Comparison of ENCODE assay signal across 28 mouse cellular contexts in genomic region chr11:69077316-69077715, GRCm38 (mm10). TPM values are rescaled to one million over a fixed set of nuclear protein-coding genes. Genes with fewer than 3 reads are reported as not detected.
"Had no signal": no experiment of that assay in that cellular context is flagged by ENCODE, and none has a peak within 500 bp of the region (broad histone marks: within the 10 kb centered on the region; RNA-seq: fewer than 3 reads in every experiment).

No protein-coding gene starts in this region.

- H3K36me3 ChIP-seq: heart, embryonic 13.5 days; hindbrain, embryonic 10.5 days; hindbrain, embryonic 12.5 days; kidney, embryonic 15.5 days; limb, embryonic 13.5 days; limb, embryonic 15.5 days; liver, embryonic 12.5 days had no signal

- H3K27ac ChIP-seq: gastrocnemius, adult 2 months; heart, adult 2 months; heart, embryonic 13.5 days; hindbrain, embryonic 10.5 days; hindbrain, embryonic 12.5 days; hindbrain, embryonic 14.5 days; kidney, embryonic 15.5 days; kidney, postnatal 0 days; limb, embryonic 13.5 days; limb, embryonic 15.5 days; liver, embryonic 12.5 days; liver, embryonic 14.5 days had no signal

- DNase-seq: gastrocnemius, adult 2 months; gastrocnemius, postnatal 10 days; gastrocnemius, postnatal 25 days; heart, adult 2 months; heart, postnatal 4 days; kidney, adult 11 months; kidney, adult 2 months; kidney, adult 9 months; kidney, postnatal 14 days; kidney, postnatal 36 days; layer of hippocampus, adult 9-11 months; layer of hippocampus, postnatal 36 days; left cerebral cortex, postnatal 4 days had no signal

- ATAC-seq: hindbrain, embryonic 16.5 days; inflammation-experienced regulatory T-cells, adult 6 months; intestine, embryonic 16.5 days; liver, embryonic 12.5 days had no signal

- H3K9me3 ChIP-seq: heart, embryonic 13.5 days; hindbrain, embryonic 10.5 days; hindbrain, embryonic 12.5 days; kidney, embryonic 15.5 days; limb, embryonic 13.5 days; limb, embryonic 15.5 days; liver, embryonic 12.5 days had no signal

- H3K4me3 ChIP-seq: gastrocnemius, adult 2 months; heart, adult 2 months; heart, embryonic 13.5 days; hindbrain, embryonic 10.5 days; hindbrain, embryonic 12.5 days; kidney, embryonic 15.5 days; limb, embryonic 13.5 days; limb, embryonic 15.5 days; liver, embryonic 12.5 days had no signal

- H3K4me2 ChIP-seq: heart, embryonic 11.5 days; heart, embryonic 13.5 days; hindbrain, embryonic 12.5 days; hindbrain, embryonic 14.5 days; kidney, embryonic 15.5 days; limb, embryonic 13.5 days; limb, embryonic 15.5 days; liver, embryonic 12.5 days had no signal

- H3K27me3 ChIP-seq: heart, embryonic 13.5 days; hindbrain, embryonic 12.5 days; kidney, embryonic 15.5 days; limb, embryonic 13.5 days; limb, embryonic 15.5 days; liver, embryonic 12.5 days had no signal

- H3K9ac ChIP-seq: hindbrain, embryonic 12.5 days; hindbrain, embryonic 14.5 days; kidney, embryonic 15.5 days; limb, embryonic 13.5 days; limb, embryonic 15.5 days; liver, embryonic 12.5 days; liver, embryonic 14.5 days had no signal

RNA-seq across cellular contexts. Expression of gene Aurkb, which starts 31.9 kb away (rescaled TPM):
- total RNA-seq: gastrocnemius, adult 2 months; layer of hippocampus, adult 18-20 months had no signal
